Mouse (Mus musculus) MEL (cell line): ENCODE measurements at regions not wholly inside any gene's neighbourhood (a gene's known extent, or its start where the extent isn't known, plus 50 kb on each side); places are given as distances from the start of the nearest gene placed in this dataset.

Source experiments
- DNase-seq: peaks from one replicate; pipeline ENCODE4 v3.0.0; 2011; ENCODE audit warnings: low read depth, low spot score
- H3K27ac ChIP-seq: 2 replicates; pipeline ENCODE4 v1.5.1; 2012; ENCODE audit warnings: low read depth, mild to moderate bottlenecking, control low read depth, low read length, moderate library complexity; ENCODE audit not compliant: control insufficient read depth
- H3K27me3 ChIP-seq, 2 experiments: fragments of 150-350 bp in 1 of 2; sonication (generic) in 1 of 2; 2 replicates each; pipeline ENCODE4 v1.6.1; 2012; ENCODE audit warnings: low read length in 2 of 2, mild to moderate bottlenecking in 2 of 2, improper control_type of control experiment in 1 of 2, moderate library complexity in 1 of 2; ENCODE audit not compliant: insufficient read depth in 2 of 2, control insufficient read depth in 1 of 2
- H3K36me3 ChIP-seq, 2 experiments: 2 replicates each; pipeline ENCODE4 v1.6.1; 2012 to 2014; ENCODE audit warnings: low read length in 2 of 2, improper control_type of control experiment in 1 of 2, inconsistent platforms in 1 of 2, mild to moderate bottlenecking in 1 of 2; ENCODE audit not compliant: insufficient read depth in 2 of 2, control insufficient read depth in 1 of 2
- H3K4me1 ChIP-seq, 2 experiments: fragments of 150-350 bp in 1 of 2; sonication (generic) in 1 of 2; 2 replicates each; pipeline ENCODE4 v1.6.1; 2012; ENCODE audit warnings: low read length in 2 of 2, improper control_type of control experiment in 1 of 2, mild to moderate bottlenecking in 1 of 2; ENCODE audit not compliant: insufficient read depth in 2 of 2, control insufficient read depth in 1 of 2
- H3K4me3 ChIP-seq, 2 experiments: fragments of 150-350 bp in 1 of 2; sonication (generic) in 1 of 2; 2 replicates each; pipeline ENCODE4 v1.5.1; 2012; ENCODE audit warnings: low read depth in 2 of 2, low read length in 2 of 2, mild to moderate bottlenecking in 2 of 2, moderate library complexity in 2 of 2, control low read depth in 1 of 2, improper control_type of control experiment in 1 of 2; ENCODE audit not compliant: control insufficient read depth in 1 of 2, insufficient read depth in 1 of 2
- H3K79me2 ChIP-seq: 2 replicates; pipeline ENCODE4 v1.6.1; 2012; ENCODE audit warnings: mild to moderate bottlenecking, low read length, moderate library complexity; ENCODE audit not compliant: control insufficient read depth, poor library complexity, insufficient read depth
- H3K9ac ChIP-seq: 2 replicates; pipeline ENCODE4 v1.6.1; 2012; ENCODE audit warnings: low read depth, mild to moderate bottlenecking, control low read depth, low read length, moderate library complexity; ENCODE audit not compliant: control insufficient read depth, poor library complexity, severe bottlenecking
- H3K9me3 ChIP-seq: fragments of 150-350 bp; sonication (generic); replicated peaks from 2 replicates; pipeline ENCODE4 v1.6.1; 2012; ENCODE audit warnings: mild to moderate bottlenecking, low read length, improper control_type of control experiment, moderate library complexity; ENCODE audit not compliant: insufficient read depth
- BHLHE40 ChIP-seq: IDR thresholded peaks from 2 replicates; pipeline ENCODE4 v1.6.1; 2012; ENCODE audit warnings: low read depth, mild to moderate bottlenecking, inconsistent platforms, low read length, improper control_type of control experiment, borderline replicate concordance
- CTCF ChIP-seq, 3 experiments: IDR thresholded peaks in 2 of 3; conservative IDR thresholded peaks in 1 of 3; 2 replicates each; pipeline ENCODE4 v1.5.1; 2011 to 2012; ENCODE audit warnings: low read length in 3 of 3, low read depth in 2 of 3, mild to moderate bottlenecking in 2 of 3, improper control_type of control experiment in 1 of 3, inconsistent platforms in 1 of 3, mixed read lengths in 1 of 3, moderate library complexity in 1 of 3; ENCODE audit not compliant: control insufficient read depth in 1 of 3, insufficient read depth in 1 of 3, poor library complexity in 1 of 3, severe bottlenecking in 1 of 3
- E2F4 ChIP-seq: IDR thresholded peaks from 2 replicates; pipeline ENCODE4 v1.6.1; 2011; ENCODE audit warnings: low read depth, low read length, improper control_type of control experiment, borderline replicate concordance
- ELF1 ChIP-seq: IDR thresholded peaks from 2 replicates; pipeline ENCODE4 v1.6.1; 2014; ENCODE audit warnings: low read depth, mild to moderate bottlenecking, inconsistent platforms, low read length, improper control_type of control experiment, moderate library complexity
- EP300 ChIP-seq, 2 experiments: IDR thresholded peaks; 2 replicates each; pipeline ENCODE4 v1.6.1; 2011; ENCODE audit warnings: improper control_type of control experiment in 2 of 2, low read length in 2 of 2, low read depth in 1 of 2, mild to moderate bottlenecking in 1 of 2
- HCFC1 ChIP-seq: IDR thresholded peaks from 2 replicates; pipeline ENCODE4 v1.6.1; 2012; ENCODE audit warnings: low read depth, mild to moderate bottlenecking, inconsistent platforms, low read length, improper control_type of control experiment, moderate library complexity
- MAX ChIP-seq: IDR thresholded peaks from 2 replicates; pipeline ENCODE4 v1.6.1; 2011; ENCODE audit warnings: low read length, improper control_type of control experiment
- MAZ ChIP-seq: IDR thresholded peaks from 2 replicates; pipeline ENCODE4 v1.6.1; 2012; ENCODE audit warnings: low read depth, mild to moderate bottlenecking, inconsistent platforms, low read length, improper control_type of control experiment
- MEF2A ChIP-seq: IDR thresholded peaks from 2 replicates; pipeline ENCODE4 v1.6.1; 2014; ENCODE audit warnings: low read depth, mild to moderate bottlenecking, inconsistent platforms, low read length, improper control_type of control experiment; ENCODE audit not compliant: poor library complexity, insufficient replicate concordance, severe bottlenecking; ENCODE audit errors: extremely low read depth
- MXI1 ChIP-seq: IDR thresholded peaks from 2 replicates; pipeline ENCODE4 v1.6.1; 2011; ENCODE audit warnings: mild to moderate bottlenecking, low read depth, low read length, improper control_type of control experiment
- MYC ChIP-seq: IDR thresholded peaks from 2 replicates; pipeline ENCODE4 v1.6.1; 2011; ENCODE audit warnings: low read depth, mild to moderate bottlenecking, low read length, improper control_type of control experiment, moderate library complexity
- NRF1 ChIP-seq: IDR thresholded peaks from 2 replicates; pipeline ENCODE4 v1.6.1; 2014; ENCODE audit warnings: low read depth, mild to moderate bottlenecking, inconsistent platforms, low read length, improper control_type of control experiment, moderate library complexity; ENCODE audit not compliant: poor library complexity, insufficient read depth, severe bottlenecking
- POLR2AphosphoS2 ChIP-seq: IDR thresholded peaks from 2 replicates; pipeline ENCODE4 v1.6.1; 2011; ENCODE audit warnings: low read length, improper control_type of control experiment
- POLR2AphosphoS5 ChIP-seq: IDR thresholded peaks from 2 replicates; pipeline ENCODE4 v1.6.1; 2012; ENCODE audit warnings: low read depth, borderline replicate concordance, mild to moderate bottlenecking, inconsistent platforms, low read length, moderate library complexity, mixed read lengths
- RAD21 ChIP-seq: IDR thresholded peaks from 2 replicates; pipeline ENCODE4 v1.6.1; 2011; ENCODE audit warnings: mild to moderate bottlenecking, low read depth, low read length, improper control_type of control experiment
- SIN3A ChIP-seq: IDR thresholded peaks from 2 replicates; pipeline ENCODE4 v1.6.1; 2012; ENCODE audit warnings: low read length, improper control_type of control experiment, inconsistent platforms
- SMC3 ChIP-seq: IDR thresholded peaks from 2 replicates; pipeline ENCODE4 v1.6.1; 2011; ENCODE audit warnings: low read depth, low read length, improper control_type of control experiment
- TCF12 ChIP-seq: IDR thresholded peaks from 2 replicates; pipeline ENCODE4 v1.6.1; 2014; ENCODE audit warnings: low read depth, mild to moderate bottlenecking, inconsistent platforms, low read length, improper control_type of control experiment, moderate library complexity
- ZKSCAN1 ChIP-seq: IDR thresholded peaks from 2 replicates; pipeline ENCODE4 v1.6.1; 2012; ENCODE audit warnings: low read depth, mild to moderate bottlenecking, inconsistent platforms, low read length, improper control_type of control experiment, moderate library complexity
- ZMIZ1 ChIP-seq: IDR thresholded peaks from 2 replicates; pipeline ENCODE4 v1.6.1; 2012; ENCODE audit warnings: low read depth, mild to moderate bottlenecking, inconsistent platforms, low read length, improper control_type of control experiment, moderate library complexity

DNA sequence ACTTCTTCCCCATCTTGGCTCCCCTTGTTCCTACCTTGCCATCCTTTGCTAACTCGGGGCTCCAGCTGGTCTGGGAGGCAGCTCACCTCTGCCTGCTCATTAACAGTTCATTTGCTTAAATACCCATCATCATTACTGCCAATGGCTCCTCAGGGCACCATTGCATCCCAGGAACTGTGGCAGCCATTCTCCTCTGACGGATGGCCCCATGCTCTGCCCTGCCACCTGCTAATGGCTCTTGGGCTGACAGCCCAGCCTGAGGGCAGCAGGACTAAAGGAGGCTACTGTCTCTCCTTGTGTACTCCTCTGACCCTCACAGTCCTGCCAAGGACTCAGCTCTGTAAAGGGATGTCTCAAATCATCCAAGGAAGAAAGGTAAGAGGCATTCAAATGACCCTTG is 398.7 kb downstream of the Insc start:
- no peaks in the 10 kb centered on the region for H3K36me3 ChIP-seq
- H3K4me1 ChIP-seq: no peaks in the 10 kb centered on the region
- no peak for TF ChIP-seq ELF1
- no peak for TF ChIP-seq HCFC1
- no peak for TF ChIP-seq MAZ
- no peak overlapping the region for H3K27ac ChIP-seq
- DNase-seq: no peak
- H3K9ac ChIP-seq: no peak overlapping the region
- no peaks in the 10 kb centered on the region for H3K27me3 ChIP-seq
- no peaks in the 10 kb centered on the region for H3K9me3 ChIP-seq
- no peaks in the 10 kb centered on the region for H3K79me2 ChIP-seq
- H3K4me3 ChIP-seq: no peak overlapping the region

DNA sequence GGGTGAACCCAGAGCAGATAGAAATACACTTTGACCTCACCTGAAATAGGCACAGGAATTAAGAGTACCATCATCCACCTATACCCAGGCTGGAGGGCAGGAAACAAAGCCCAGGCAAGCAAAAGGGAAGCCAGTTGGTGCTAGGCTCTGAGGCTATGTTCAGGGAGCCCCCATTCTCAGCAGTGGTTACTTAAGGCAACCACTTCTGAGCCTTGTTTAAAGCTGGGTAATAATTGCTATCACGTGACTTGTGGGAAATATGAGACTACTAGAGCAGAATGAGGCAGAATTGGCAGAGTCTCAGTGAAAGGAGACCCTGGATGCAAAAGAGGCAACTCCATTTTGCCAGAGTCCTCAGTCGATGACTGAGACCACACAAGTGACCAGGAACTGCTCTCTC is 401.5 kb downstream of the Insc start:
- H3K9me3 ChIP-seq: no peaks in the 10 kb centered on the region
- H3K36me3 ChIP-seq: no peaks in the 10 kb centered on the region
- H3K4me3 ChIP-seq: no peak overlapping the region
- H3K4me1 ChIP-seq: no peaks in the 10 kb centered on the region
- H3K9ac ChIP-seq: no peak overlapping the region
- no peak for TF ChIP-seq MYC
- TF ChIP-seq TCF12: no peak
- TF ChIP-seq SIN3A: no peak
- no peak for TF ChIP-seq MXI1
- no peaks in the 10 kb centered on the region for H3K27me3 ChIP-seq
- no peak for DNase-seq
- no peak overlapping the region for H3K27ac ChIP-seq
- H3K79me2 ChIP-seq: no peaks in the 10 kb centered on the region

DNA sequence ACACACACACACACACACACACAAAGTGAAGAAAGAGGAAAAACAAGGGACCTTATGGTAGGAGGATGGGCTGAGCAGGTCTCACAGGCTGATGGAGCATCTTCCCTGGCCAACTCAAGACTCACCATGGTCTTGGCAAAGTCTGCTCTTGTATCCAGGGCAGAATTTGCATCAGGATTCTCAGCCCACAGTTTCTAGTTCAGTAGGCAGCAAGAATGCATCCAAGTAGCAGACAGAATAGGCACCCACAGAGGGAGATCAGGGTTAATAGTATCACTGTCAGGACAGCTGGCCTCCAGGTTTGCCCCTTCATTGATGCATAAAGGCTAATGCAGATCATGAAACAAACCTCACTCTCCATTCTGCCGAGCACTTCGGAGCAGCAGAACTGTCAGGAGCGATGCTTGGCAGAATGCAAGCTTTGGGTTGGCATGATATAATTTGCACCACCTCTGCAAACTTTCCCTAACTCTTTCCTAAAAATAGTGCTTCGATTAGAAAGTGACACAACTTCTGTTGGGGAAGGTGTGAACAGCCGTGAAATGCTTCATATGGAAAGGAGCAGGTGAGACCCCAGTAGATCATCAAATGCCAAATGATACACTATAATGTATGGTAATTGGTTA is 404.0 kb downstream of the Insc start:
- no peaks in the 10 kb centered on the region for H3K4me1 ChIP-seq

DNA sequence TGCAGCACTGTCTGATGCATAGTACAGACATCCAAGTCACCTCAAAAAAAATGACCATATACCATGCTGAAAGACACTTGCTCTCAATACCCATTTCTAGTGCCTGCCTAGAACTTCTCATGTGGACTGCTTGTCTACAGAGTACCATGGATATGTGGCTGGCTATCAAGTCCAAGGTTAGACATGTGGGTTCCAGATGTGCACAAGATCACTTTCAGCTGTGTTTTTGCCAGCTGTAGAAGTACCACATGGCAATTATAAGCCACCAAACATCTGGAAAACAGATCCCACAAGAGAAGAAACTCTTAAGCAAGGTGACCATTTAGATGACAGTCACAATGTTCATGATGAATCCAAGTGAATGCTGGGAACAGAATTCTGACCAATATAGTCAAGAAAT is 409.8 kb downstream of the Insc start:
- DNase-seq: no peak
- no peaks in the 10 kb centered on the region for H3K27me3 ChIP-seq
- no peak overlapping the region for H3K9ac ChIP-seq
- no peak for TF ChIP-seq E2F4
- no peak for TF ChIP-seq HCFC1
- no peak for TF ChIP-seq MAZ
- no peak for TF ChIP-seq MYC
- TF ChIP-seq NRF1: no peak
- no peak for TF ChIP-seq POLR2AphosphoS5
- TF ChIP-seq MEF2A: no peak
- no peak for TF ChIP-seq ZMIZ1
- no peak for TF ChIP-seq CTCF (IDR thresholded peaks at IDR 0.05 in 2 of 3, conservative IDR thresholded peaks at IDR 0.05 in 1 of 3; ENCODE audit: control insufficient read depth in 1 of 3, insufficient read depth in 1 of 3, low read depth in 2 of 3, low read length in 3 of 3, poor library complexity in 1 of 3, severe bottlenecking in 1 of 3)
- no peak for TF ChIP-seq EP300 (IDR thresholded peaks at IDR 0.05; ENCODE audit: low read depth in 1 of 2, low read length in 2 of 2)
- no peak for TF ChIP-seq SMC3
- TF ChIP-seq MXI1: no peak
- TF ChIP-seq BHLHE40: no peak
- TF ChIP-seq ZKSCAN1: no peak
- no peak for TF ChIP-seq MAX
- TF ChIP-seq, all 39 proteins: peak for 0
- Histone ChIP-seq H3K79me2 (no peaks in the 10 kb centered on the region), H3K36me3 (no peaks in the 10 kb centered on the region), H3K9me3 (no peaks in the 10 kb centered on the region), H3K4me3 (no peak overlapping the region), H3K4me1 (no peaks in the 10 kb centered on the region), H3K27ac (no peak overlapping the region)

More for the DNA sequence above, 404.0 kb downstream of the Insc start:
- H3K27ac ChIP-seq: no peak overlapping the region
- no peak overlapping the region for H3K9ac ChIP-seq
- no peak for DNase-seq
- no peaks in the 10 kb centered on the region for H3K79me2 ChIP-seq
- H3K4me3 ChIP-seq: no peak overlapping the region
- no peaks in the 10 kb centered on the region for H3K27me3 ChIP-seq
- no peaks in the 10 kb centered on the region for H3K36me3 ChIP-seq
- TF ChIP-seq E2F4: no peak
- no peak for TF ChIP-seq POLR2AphosphoS2
- no peak for TF ChIP-seq RAD21
- H3K9me3 ChIP-seq: no peaks in the 10 kb centered on the region
